Mouse (Mus musculus): ENCODE results near the gene Tmem245.

DNA sequence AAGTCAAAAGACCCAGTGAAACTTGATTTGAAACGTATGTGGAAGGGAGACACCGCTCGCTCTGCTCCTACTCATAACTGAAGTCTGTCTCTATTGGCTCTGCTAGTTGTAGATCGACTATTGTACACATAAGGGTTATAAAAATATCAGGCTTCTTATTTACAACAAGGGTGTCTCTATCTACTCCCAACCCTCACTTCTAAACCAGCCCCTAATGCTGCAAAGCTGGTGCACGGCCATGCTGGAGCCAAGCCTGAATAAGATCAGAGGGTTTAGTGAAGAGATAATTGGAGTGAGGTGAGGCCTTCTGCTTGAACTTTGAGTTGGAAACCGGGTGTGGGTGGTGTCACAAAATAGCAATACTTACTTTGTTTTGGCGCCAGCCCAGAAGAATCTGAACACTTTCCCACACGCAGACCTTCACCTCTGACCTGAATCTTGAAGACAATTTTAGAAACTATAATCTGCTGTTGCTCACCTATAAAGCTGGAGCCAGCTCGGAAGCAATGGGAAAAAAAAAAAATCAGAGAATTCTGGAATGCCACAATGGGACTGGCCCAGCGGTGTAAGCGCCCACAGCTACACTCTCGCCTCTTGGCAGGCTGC lies 14.2 kb upstream of the Tmem245 start:
- no peak for TF ChIP-seq POLR2A (IDR thresholded peaks at IDR 0.05; ENCODE audit: borderline replicate concordance, low read depth, low read length)
- no peak for TF ChIP-seq CTCF (IDR thresholded peaks at IDR 0.05; ENCODE audit: low read depth, low read length)
